Mouse (Mus musculus) heart, adult 10 weeks (tissue): Measurements from ENCODE around the gene Sox18. TPM values are rescaled to one million over a fixed set of nuclear protein-coding genes. Genes with fewer than 3 reads are reported as not detected.

ENCODE experiments used
- polyA plus RNA-seq: library from polyadenylated mRNA; stranded (reverse); fragments of 350-450 nt; fragmentation: Illumina TruSeq; extraction: RNeasy Lipid Tissue Mini Kit (QIAGEN cat#74804); gene quantifications from one replicate; pipeline ENCODE4 v1.2.3, GENCODE M21; 2014; ENCODE audit warnings: low read depth, low replicate concordance

Gene Sox18
- 45.6 TPM for polyA plus RNA-seq

GRCm38 (mm10) chr2:181671326-181671725, at the start of gene Sox18:
TSS of gene Sox18 (minus strand) at chr2:181671640.

DNA sequence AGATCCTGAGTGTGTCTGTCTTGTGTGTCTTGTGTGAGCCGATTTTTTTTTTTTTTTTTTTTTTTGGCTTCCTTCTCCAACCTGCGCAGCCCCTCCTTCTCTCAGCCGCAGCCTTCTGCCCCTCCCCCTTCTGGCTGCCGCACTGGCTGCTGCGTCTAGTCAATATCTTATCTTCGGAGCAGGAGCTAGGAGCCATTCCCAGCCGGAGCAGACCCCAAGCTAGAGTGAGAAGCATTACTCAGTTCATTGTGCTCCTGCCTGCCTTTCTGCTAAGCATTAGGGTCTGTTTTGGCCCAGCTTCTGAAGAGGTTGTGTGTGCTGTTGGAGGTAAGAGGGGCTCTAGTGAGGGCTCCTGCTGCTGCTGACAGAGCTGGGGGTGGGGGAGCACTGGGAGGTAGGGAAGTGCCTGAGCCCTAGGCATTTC, 43.5 kb upstream of the Sox18 start, which contains the start of gene Oprl1:
Gene Oprl1 (plus strand): TSS at position 114 of the 424 bp plus-strand sequence.

GRCm38 (mm10) chr2:181698241-181698640, 26.8 kb upstream of the Sox18 start, which contains the start of gene Lkaaear1:
TSS of gene Lkaaear1 (minus strand) at chr2:181698442.

DNA sequence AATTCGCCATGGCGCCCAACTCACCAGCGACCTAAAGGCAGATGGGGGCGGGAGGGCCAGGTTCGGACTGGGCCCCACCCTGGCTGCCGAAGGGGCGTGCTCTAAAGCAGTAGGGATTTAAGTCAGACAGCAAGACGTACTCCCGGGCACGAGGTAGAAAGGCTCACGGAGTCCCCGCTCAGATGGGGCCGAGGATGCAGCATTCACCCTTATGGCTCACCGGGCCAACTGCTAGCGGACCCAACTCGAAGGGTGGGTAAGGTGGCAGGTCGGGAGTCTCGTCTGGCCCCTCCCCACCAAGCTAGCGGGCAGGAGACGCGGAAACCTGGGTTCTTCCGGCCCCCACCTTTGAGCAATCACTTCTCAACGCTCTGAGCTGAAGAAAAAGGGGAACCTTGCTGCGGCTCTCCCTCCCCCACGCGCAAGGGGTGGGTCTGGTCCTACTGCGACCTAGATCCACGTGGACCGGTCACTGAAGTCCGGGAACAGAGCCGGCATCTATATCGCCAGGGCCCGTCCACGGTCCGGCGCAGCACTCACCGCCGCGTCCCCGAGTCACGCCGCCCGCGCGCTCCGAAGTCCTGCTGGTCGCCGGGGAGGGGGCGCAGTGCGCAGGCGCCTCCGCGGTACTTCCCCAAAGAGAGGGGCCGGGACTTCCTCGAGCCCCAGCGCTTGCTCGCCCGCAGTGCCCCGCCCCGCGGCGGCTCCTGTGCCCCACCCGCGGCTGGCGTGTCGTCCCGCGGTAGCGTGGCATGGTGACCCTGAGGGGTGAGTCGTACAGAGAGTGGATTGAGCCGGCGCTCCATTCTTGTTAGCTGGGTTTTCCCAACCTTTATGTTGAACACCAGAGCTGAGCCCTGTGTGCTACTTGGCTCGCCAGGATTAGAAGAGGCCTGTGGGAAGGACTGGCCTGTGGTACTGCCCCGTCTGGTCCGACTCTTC, 22.2 kb upstream of the Sox18 start, which contains the start of gene Rgs19:
Gene Rgs19 (minus strand): TSS at position 639 of the 942 bp plus-strand sequence.

GRCm38 (mm10) chr2:181679951-181680715, 8.7 kb upstream of the Sox18 start, which contains the start of gene Tcea2:
TSS of gene Tcea2 (plus strand) at chr2:181680310.

DNA sequence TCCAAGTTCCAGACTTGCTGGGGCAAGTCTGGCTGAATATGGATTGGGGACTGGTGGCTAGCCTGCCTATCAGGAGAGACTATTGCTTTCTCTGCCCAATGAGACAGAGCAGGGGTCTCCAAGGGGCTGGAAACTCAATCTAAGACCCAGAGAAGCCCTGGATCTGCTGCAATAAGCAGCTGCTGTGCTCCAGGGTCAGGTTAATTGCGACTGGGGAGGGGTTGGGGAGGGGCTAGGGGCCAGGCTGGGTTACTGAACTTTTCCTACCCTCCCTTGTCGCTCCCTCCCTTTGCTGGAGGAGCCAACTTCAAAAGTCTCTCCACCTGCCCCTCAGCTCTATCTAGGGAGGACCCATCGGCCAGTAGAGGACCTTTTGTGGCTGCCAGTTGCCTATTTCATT, 14.7 kb downstream of the Sox18 start, which contains the start of gene Gm29797:
Gene Gm29797 (plus strand): TSS at position 301 of the 400 bp plus-strand sequence.

Other genes with a start within 250 kb of the Sox18 start
- 9.7 TPM for gene Zbtb46, start 212.2 kb downstream of the Sox18 start, polyA plus RNA-seq
- gene Abhd16b, start 178.4 kb downstream of the Sox18 start, polyA plus RNA-seq: not detected
- gene Tpd52l2, start 174.5 kb downstream of the Sox18 start, polyA plus RNA-seq: 96.1 TPM
- 41.6 TPM for gene Dnajc5, start 151.2 kb downstream of the Sox18 start, polyA plus RNA-seq
- gene Uckl1, start 86.7 kb downstream of the Sox18 start, polyA plus RNA-seq: 56.3 TPM
- 35.9 TPM for gene Prpf6, start 79.8 kb downstream of the Sox18 start, polyA plus RNA-seq
- 17.6 TPM for gene Zfp512b, start 78.8 kb downstream of the Sox18 start, polyA plus RNA-seq
- 3.9 TPM for gene Samd10, start 72.4 kb downstream of the Sox18 start, polyA plus RNA-seq
- gene Gm29797, start 14.6 kb downstream of the Sox18 start, polyA plus RNA-seq: not detected
- 10.2 TPM for gene Tcea2, start 8.7 kb upstream of the Sox18 start, polyA plus RNA-seq
- gene Rgs19, start 22.3 kb upstream of the Sox18 start, polyA plus RNA-seq: 11.6 TPM
- not detected for gene Lkaaear1, start 26.8 kb upstream of the Sox18 start, polyA plus RNA-seq
- not detected for gene Oprl1, start 43.4 kb upstream of the Sox18 start, polyA plus RNA-seq
- not detected for gene Myt1, start 91.7 kb upstream of the Sox18 start, polyA plus RNA-seq
- gene Pcmtd2, start 166.2 kb upstream of the Sox18 start, polyA plus RNA-seq: 50.8 TPM
- 10.7 TPM for gene Polr3k, start 192.7 kb upstream of the Sox18 start, polyA plus RNA-seq